Mouse (Mus musculus) testis, postnatal 10 days (tissue): ENCODE results near the gene Msantd1.

Experiments
- DNase-seq: peaks from one replicate; pipeline ENCODE4 v3.0.0; 2021; ENCODE audit warnings: low spot score

Msantd1 gene

DNA sequence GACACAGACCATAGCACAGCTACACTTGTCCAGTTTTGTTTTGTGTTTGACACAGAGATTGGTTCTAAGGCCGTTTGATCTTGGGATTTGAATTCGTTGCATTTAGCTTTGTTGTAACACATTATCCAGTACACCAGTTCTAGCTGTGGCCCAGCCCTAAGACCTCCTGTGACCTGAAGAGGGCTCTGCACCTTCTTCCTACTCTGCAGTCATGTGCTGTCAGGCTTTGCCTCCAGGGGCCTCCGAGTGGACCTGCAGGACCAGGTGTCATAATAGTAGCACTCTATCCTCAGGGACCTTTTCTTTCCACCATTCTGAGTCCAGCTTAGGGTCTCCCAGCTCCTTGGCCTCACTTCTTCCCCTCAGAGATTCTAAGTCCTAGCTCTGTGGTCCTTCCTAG is 64.7 kb downstream of the Msantd1 start:
- DNase-seq: no peak
